Mouse (Mus musculus) spleen, postnatal 4 days (tissue): ENCODE results near the gene Sohlh1.

Source experiments
- DNase-seq, 2 experiments: peaks; one replicate each; pipeline ENCODE4 v3.0.0; 2022; ENCODE audit warnings: low spot score in 2 of 2

Sohlh1 gene

DNA sequence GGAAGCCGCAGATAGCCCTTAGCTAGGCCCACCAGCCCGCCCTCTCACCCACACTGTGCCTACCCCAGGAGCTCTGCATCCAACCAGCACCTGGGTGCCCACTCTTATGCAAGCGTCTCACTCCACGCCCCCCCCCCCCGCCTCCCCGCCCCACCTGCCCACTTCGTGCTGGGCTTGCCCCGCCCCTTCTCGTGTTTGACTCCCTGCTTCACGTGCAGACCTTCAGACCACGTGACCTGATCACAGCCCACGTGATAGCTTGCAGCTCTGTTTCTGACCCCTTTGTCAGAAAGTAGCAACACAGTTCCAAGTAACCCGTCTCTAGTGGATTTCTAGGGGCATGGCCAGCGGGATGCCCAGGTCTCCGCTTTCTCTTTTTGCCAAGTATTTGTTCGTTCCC, at the start of gene Sohlh1:
Sohlh1 (minus strand) TSS at position 23 of the 400 bp plus-strand sequence.
- no peak for DNase-seq

DNA sequence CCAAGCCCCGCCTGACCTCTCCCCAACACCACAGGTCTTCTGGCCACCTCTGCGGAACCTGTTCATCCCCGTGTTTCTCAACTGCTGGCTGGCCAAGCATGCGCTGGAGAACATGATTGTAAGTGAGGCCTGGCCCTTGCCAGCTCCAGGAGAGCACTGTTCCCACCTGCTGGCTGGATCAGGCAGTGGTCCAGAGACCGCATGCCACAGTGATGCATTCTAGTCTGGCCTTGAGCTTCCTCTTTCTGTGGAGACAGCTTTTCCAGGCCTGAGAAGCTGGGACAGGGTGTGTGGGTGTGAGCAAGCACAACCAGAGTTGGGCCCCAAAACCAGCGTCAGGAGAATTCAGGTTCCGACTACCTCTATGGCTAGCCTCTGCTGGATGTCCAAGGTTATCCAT, 45.4 kb upstream of the Sohlh1 start:
- no peak for DNase-seq

DNA sequence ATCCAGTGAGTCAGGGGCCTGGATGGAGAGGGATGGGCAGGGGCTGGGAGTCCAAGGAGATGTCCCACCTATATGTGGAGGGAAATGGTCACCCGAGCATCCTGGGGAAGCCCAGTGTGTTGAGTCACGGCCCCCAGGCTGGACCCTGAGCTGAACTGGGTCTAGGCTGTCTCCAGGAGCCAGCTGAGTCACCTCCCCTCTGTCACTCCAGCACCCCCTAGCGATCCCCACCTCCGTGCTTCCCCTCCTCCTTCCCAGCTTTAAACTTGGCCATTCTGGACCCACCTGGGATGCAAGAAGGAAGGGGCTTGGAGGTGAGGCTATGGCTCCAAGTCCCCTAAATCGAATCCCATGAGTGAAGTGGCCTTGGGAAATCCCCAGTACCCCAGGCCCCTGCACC, 41.1 kb upstream of the Sohlh1 start:
- DNase-seq = peak; percentile 24 to 69

DNA sequence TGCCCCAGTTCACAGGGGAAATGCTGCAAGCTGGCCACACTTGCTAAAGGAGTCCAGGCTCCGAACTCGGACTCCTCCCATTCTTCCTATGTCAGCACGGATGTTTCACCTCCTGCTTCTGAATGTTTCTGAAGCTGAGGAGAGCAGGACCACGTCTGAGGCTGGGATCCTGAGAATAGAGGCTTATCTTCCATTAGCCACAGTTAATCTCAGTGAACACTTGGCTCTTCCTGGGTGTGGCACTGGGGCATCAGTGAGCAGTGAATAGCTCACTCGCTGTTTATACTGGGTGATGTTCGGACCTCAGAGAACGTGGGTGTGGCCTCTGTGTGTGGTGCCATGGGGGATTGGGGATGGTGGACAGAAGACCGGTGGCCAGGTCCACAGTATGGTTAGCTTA, 40.2 kb upstream of the Sohlh1 start:
- no peak for DNase-seq

DNA sequence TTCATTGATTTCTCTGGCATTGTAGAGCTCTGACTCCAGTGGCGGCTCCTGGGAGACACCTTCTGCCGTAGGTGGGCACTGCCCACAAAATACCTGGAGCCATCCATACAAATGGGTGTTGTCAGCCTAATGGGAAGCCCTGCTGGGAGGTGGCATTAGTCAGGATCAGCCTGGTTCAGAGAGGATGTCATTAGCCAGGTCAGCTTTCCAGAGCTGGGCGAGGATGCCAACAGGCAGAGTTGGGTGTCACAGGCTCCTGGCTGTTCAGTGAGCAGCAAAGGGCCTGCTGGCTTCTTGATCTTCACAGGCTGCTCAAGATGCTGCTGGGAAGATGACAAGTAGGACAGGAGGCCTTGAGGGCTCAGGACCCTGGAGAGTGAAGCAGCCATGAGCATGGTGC, 37.7 kb upstream of the Sohlh1 start:
- DNase-seq = no peak

DNA sequence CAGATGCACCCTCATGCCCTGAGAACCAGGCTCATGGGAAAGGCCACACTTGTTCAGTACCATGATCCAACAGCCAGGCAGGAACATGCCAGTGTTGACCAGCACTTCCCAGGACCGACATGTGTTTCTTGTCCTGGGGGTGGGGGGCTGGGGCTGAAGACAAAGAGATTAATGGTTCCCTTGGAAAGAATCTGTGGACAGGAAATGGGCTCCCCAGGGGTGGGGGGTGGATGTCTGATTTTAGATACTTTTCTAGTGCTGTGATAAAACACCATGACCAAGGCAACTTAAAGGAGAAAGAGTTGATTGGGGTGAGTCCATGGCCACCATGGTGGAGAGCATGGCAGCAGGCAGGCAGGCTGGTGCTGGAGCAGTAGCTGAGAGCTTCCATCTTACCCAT, 35.2 kb upstream of the Sohlh1 start:
- no peak for DNase-seq

DNA sequence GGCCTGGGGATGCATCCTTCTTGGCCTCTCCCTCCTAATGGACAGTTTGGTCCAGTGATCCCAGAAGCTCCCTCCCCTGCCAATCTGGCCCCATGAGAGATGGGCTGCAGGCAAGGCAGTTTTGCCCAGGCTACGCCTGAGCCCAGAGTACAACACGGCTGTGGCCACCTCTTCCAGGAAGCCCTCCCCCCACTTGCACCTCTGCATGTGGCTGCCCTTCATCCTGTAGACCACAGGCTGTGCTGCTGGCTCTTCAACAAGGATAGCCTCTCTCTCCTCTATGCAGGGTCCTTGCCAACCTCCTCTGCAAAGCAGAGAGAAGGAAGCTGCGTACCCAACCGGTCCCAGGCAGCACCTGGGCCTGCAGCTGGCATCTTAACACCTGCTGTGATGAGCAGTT, 32.0 kb upstream of the Sohlh1 start:
- DNase-seq = no peak

DNA sequence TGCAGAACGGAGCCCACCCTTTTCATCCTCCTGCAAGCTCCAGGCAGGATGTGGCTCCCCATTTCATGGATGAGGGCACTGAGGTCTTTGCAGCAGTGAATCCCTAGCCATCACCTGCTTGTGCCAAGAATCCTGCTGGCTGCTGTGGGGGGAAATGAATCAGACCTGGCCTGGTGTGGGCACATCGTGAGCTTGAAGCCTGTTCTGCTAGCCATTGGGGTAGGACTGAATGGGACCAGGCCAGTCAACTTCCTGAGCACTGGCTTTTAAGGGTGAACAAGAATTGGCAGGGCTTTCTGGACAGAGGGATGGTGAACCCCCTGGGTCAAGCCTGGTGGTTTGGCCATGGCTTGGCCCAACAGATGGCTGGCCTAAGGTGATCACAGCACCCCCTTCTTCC, 31.5 kb upstream of the Sohlh1 start:
- no peak for DNase-seq

DNA sequence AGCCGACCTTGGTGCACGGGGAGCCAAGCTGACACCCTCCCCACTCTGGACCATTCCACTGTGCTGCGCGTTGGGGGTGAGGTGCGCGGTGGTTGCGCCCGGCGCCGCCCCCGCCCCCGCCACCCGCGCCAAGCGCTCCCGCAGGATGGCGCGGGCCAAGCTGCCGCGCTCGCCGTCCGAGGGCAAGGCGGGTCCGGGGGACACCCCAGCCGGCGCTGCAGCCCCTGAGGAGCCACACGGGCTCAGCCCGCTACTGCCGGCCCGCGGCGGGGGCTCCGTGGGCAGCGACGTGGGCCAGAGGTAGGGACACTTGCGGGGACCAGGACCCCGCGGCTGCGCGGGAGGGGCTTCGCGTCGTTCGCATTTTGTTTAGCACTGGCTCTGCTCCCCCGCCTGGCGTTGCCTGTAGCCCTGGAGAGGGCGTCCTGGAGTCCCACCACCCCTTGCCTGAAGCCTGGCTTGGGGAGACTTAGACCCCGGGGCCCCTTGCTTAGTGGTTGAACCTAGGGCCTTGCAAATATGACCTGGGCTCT, 30.8 kb upstream of the Sohlh1 start:
- no peak for DNase-seq

DNA sequence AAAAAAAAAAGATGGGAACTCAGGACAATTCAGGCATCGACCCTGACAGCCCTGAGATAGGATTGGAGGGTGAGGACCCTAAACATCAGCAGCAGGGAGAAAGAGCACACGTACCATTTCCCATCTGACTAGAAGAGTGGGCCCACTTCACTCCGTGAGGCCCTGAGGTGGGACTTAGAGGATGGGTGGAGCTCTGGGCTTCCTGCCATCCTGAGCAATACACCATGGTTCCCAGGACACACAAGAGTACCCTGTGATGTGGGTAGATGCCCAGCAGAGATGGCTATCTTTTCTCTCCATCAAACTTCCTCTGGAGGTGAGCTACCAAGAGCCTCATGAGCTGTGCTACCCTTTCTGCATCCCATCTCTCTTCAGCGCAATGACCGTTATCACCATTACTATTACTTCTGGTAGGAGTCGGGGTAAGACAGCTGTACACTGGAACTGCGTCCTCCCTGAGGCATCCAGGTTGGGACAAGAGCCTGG, 30.2 kb upstream of the Sohlh1 start:
- DNase-seq = no peak

DNA sequence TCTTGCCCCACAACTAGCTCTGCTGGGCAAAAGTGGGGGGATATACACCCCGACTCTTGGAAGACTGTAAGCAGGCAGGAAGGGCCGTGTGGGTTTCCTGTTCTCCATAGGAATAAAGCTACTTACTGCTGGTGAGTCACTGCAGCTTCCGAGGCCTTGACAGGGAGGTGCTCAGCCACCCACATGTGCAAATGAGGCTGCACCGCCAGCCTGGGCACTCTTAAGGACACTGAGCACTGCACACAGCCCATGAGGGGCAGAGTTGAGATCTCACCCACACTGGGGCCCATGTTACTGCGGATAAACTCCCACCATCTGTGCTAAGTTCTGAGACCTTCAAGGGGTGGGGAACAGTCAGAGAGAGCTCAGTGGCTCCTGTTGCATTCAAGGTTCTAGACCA, 19.6 kb upstream of the Sohlh1 start:
- DNase-seq = no peak

DNA sequence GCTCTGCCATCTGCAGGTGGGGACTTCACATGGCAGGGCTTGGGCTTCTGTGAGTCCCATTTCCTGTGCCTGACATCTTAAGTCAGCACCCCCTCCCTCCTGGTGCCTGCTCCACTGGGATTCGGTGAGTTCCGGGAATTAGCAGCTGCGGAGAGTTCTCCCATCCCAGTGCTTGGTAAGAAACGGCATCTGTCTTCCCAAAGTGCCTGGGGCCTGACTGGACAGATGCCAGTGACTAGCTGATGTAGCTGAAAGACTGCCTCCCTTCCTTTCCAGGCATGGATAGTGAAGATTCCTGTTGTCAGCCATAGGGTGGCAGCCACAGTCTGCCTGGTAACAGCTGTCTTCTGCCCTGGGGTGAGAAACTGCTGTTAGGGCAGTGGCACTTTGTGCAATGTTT, 18.4 kb upstream of the Sohlh1 start:
- no peak for DNase-seq

DNA sequence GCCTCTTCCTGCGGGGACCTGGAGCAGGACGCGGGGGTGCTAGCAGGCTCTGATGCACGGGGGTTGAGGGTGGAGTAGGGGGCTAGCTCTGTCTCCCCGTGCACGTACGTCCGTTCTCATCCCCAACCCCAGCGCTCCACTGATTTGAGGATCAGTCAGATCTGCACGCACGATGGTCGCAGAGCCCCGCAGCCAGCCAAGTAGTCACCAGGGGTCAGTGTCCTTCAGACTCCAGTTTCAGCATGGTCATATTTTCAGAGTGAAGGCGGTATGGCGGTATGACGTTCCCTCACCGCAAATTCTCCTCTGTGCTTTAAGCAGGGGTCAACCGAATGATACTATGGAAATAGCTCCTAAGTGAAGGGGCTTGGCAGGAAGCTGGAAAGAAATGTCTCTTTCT, 17.2 kb upstream of the Sohlh1 start:
- no peak for DNase-seq

DNA sequence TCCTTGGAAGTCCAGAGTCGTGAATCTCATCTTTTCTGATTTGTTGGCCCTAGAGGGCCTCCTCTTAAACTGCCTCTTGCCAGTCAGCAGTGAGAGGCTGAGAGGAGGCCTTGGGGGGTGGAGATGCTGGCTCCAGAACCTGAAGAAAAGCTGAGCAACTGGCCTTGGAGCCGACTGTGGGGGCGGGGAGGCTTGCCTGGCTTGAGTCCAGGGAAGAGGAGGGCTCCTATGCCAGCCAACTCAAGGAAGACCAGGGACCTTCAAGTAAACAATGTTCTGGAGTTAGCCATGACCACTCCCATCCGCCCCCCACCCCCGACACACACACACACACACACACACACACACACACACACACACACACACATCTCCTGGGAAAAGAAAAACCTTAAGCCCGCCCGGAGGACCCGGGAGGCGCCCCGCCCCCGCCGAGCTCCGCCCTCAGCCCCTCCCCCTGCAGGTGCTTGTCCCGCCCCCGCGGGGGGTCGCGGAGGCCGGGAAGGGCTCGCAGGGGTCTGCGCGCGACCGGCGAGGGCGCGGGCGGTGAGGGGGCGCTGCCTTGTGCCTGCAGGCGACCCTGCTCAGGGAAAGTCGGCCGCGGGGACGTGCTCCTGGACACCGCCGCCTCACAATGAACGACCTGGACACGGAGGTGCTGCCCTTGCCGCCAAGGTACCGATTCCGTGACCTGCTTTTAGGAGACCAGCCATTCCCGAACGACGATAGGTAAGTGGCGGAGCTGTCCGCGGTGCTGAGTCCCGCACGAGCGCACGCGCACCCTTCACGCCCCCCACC, 16.5 kb upstream of the Sohlh1 start, which contains the start of gene Kcnt1:
Kcnt1 (plus strand) TSS at position 398 of the 795 bp plus-strand sequence.
- no peak for DNase-seq

DNA sequence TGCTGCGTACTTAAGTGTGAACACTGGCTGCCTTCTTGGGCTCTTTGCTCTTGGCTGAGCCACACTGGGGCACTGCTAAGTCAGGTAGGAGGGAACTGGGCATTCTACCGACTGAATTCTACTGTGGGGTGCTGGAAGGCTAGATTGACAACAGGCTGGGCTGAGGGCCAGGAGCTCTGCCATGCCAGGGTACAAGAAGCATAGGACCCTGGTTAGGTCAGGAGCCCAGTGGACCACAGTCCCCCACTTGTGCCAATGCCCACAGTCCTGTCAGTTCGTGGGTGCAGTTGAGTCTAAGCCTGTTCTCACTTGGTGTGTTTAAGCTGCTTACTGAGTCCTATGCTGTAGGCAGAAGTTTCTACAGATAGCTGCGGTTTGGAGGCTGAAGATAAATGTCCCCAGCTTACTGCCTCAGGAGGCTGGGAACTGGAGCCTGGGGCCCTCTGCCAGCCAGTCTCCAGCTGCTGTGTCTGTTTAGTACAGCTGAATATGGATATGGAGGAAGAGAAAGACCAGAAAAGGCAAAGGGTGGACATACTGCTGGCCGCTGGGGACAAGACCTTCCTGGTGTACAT, 15.7 kb upstream of the Sohlh1 start:
- DNase-seq = no peak

DNA sequence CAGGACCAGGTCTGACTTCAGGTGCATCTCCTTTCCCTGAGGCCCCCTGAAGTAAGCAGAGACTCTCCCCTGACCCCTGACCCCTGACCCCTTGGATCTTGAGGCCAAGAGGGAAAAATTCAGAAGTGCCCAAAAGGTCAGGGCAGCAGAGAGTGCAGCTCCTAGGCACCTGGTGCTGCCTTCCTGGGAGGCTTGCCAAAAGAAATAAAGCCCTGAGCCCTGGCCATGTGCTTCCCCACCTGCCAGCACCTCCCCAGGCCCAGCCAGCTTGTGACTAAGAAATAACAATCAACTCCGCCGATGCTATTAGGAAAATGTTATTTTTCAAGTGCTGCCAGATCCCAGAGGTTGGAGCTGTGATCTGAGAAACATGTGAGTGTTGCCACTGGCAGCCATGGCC, 15.0 kb upstream of the Sohlh1 start:
- DNase-seq = no peak

DNA sequence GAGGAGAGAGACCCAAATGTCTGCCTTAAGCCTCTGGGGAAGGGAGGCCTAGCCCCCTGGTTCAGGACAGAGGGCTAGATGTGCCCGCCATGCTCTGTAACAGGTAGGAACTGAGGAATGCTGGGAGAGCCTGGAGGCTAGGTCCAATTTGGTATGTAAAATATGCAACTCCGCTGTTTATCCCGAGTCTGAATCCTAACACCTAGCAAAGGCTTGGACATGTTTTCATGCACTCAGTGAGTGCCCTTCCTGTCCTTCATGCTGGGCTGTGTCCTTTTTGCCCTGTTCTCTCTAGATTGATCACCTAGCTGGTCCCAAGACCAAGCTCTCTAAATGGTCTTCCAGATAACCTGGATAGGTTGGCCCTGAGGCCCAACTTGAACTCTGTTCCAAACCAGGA, 12.8 kb upstream of the Sohlh1 start:
- DNase-seq = no peak

DNA sequence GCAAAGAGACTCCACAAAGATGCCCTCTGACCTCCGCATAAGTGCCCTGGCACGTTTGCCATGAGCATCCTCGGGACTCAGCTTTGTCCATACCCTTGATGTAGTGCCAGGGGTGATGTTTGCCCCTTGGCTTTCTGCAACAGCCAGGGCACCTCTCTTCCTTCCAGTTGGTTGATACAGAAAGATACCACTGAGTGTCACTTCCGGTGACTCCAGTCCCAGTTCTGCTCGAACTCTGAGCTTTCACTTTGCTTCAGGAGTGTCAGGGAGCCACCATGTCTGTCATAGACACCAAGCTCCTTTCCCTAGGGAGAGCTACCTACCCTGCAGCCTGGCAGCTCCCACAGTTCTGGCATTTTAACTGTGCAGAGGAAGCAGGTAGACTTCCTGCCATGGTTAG, 7.0 kb upstream of the Sohlh1 start:
- DNase-seq = no peak

DNA sequence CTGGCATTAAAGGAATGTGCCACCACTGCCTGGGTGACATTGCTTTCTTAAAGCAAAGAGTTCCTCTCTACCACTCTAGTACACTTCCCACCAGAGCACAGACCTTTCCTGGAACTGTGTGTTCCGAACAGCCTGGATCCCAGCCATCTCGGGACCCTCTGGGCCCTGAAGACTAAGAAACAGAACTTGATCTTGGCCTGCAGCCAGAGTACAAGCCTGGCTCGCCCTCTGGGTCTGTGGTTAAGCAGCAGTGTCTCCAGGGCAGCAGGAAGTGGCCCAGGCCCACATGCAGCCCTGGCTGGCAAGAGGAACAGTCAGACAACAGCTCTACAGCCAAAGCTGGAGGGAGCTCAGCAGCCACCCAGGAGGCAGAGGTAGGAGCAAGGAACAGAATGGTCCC, 5.6 kb upstream of the Sohlh1 start:
- DNase-seq = peak in 1 of 2 experiments; percentile 24

DNA sequence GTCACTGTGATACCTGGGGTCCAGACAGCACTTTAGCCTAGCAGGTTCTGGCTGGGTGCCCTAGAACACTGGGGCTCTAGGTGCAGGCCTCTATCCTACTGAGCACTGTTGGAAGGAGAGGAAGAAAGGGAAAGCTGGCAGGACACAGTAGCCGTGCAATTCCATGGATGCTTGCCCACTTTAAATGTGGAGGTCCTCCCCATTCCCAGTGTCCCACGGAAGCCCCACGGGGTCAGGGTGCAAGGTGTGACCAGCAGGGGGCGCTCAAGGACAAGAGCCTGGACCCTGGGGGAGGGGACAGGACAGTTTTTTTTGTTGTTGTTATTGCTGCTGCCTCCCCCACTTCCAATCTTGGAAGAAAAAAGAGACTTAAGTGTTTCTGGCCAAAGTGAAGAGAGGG, 3.3 kb upstream of the Sohlh1 start:
- peak; percentile 56 to 88 for DNase-seq

DNA sequence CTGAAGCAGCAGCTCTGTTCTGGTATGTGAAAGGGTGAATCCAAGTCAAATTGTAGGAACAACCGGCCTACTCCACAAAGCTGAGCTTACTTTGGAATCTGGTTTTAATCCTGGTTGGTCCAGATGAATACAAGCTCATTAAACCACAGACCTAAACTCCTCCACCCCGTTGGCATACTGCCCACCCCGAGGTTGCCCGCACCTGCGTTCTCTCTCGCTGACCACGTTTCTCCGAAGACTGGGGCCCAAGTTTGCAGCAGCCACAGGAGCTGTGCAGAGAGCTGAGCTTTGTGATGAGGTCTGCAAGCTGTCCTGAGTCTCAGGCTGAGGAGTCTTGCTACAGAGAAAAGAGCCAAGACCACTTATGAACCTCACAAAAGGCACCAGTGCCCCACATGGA, 532 bp downstream of the Sohlh1 start:
- DNase-seq = no peak

DNA sequence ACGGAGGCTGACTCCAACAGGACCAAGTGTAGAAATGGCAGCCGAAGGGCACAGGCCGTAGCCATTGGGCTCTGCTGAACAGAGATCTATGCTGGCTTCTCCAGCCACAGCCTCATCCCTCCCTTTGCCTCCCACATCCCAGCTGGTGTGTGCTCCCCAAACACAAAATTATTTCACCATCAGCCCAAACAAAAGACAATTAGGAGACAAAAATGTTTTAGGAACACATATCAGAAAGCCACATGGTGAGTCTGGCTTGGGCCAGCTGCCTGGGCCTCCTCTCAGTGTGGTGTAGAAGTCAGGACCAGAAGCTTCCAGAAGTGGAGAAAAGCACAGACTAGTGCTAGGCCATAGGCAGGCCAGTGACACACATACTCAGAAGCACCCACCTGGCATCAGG, 3.0 kb downstream of the Sohlh1 start:
- no peak for DNase-seq

DNA sequence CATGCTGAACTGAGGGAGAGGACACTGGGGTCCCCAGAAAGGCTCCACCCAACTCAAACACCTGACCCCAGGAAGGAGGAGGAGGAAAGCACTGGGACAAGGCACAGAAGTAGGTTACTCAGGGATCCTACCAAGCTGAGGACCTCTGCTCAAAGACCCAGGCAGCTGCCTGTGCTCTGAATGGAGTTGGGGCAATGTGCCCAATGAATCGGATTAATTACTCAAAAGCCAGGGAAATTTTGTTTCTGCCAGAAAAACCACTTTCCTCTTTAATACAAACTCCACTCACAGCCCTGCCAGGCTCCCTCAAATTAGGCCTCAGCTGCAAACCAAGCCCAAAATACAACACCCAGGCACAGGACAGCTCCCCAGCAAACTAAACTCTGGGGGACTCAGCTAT, 4.3 kb downstream of the Sohlh1 start:
- no peak for DNase-seq
